Mouse (Mus musculus) liver, embryonic 15.5 days (tissue): Measurements from ENCODE around the gene Trappc6a. TPM values are rescaled to one million over a fixed set of nuclear protein-coding genes. Genes with fewer than 3 reads are reported as not detected.

ENCODE experiments used
- ATAC-seq: fragments of 200-750 bp; cut with Nextera tagmentation; 2 replicates; pipeline ENCODE4 v1.8.0; 2017; ENCODE audit warnings: moderate number of reproducible peaks, mild to moderate bottlenecking, moderate library complexity; ENCODE audit not compliant: insufficient read depth
- H3K27ac ChIP-seq: fragments of 300-500 bp; sonication (generic); replicated peaks from 2 replicates; pipeline ENCODE4 v1.5.1; 2015; ENCODE audit warnings: mild to moderate bottlenecking, inconsistent platforms
- H3K27me3 ChIP-seq: fragments of 300-500 bp; sonication (generic); 2 replicates; pipeline ENCODE4 v1.6.1; 2015; ENCODE audit warnings: mild to moderate bottlenecking, inconsistent platforms
- H3K36me3 ChIP-seq: fragments of 300-500 bp; sonication (generic); replicated peaks from 2 replicates; pipeline ENCODE4 v1.6.1; 2015; ENCODE audit warnings: moderate library complexity, mild to moderate bottlenecking, inconsistent platforms
- H3K4me1 ChIP-seq: fragments of 300-500 bp; sonication (generic); replicated peaks from 2 replicates; pipeline ENCODE4 v1.6.1; 2015; ENCODE audit warnings: inconsistent platforms
- H3K4me2 ChIP-seq: fragments of 300-500 bp; sonication (generic); 2 replicates; pipeline ENCODE4 v1.6.1; 2015; ENCODE audit warnings: moderate library complexity, mild to moderate bottlenecking, inconsistent platforms
- H3K4me3 ChIP-seq: fragments of 300-500 bp; sonication (generic); replicated peaks from 2 replicates; pipeline ENCODE4 v1.5.1; 2015; ENCODE audit warnings: mild to moderate bottlenecking, inconsistent platforms
- H3K9ac ChIP-seq: fragments of 300-500 bp; sonication (generic); 2 replicates; pipeline ENCODE4 v1.6.1; 2015; ENCODE audit warnings: moderate library complexity, mild to moderate bottlenecking, inconsistent platforms
- H3K9me3 ChIP-seq: fragments of 300-500 bp; sonication (generic); replicated peaks from 2 replicates; pipeline ENCODE4 v1.6.1; 2016; ENCODE audit warnings: inconsistent platforms
- WGBS: fragments of 180-500 bp; shearing (Covaris S2); methylation state at CpG from one replicate; pipeline ENCODE4 v1.1.7; 2015; ENCODE audit warnings: mixed read lengths; ENCODE audit not compliant: insufficient replicate concordance; 5-methylcytosine and 5-hydroxymethylcytosine counted together
- polyA plus RNA-seq: library from polyadenylated mRNA; unstranded; fragments of >200 nt; fragmentation: Nextera tagmentation; extraction: Ambion mirVana; gene quantifications from 2 replicates; pipeline ENCODE4 v1.2.1, GENCODE M21; 2015

Trappc6a gene
- polyA plus RNA-seq, 1 experiment from 2014 or later, result 42.0 TPM

DNA sequence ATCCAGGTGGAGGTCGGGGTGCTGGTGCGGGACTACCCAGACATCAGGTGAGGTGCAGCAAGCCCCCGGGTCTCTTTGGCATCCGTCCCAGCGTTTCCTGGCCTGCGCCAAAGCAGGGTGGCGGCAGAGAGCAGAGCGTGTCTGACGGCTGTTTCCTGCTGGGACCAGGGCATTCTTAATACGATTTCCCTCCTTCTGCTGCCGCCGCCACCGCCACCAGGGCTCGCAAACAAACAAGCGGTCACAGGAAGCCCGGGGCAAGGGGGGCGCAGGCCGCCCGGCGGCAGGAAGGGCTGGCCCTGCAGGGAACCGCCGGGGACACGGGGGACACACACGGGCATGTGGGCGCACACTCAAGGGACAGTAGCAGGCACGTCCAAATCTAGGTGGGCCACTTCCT lies 16.5 kb upstream of the Trappc6a start:
- Histone ChIP-seq H3K9ac (no peak overlapping the region), H3K36me3 (no peaks in the 10 kb centered on the region), H3K9me3 (no peaks in the 10 kb centered on the region), H3K4me1 (peaks cover 20% of the 10 kb centered on the region), H3K4me2 (peak overlapping the region; percentile 23; the same call in 1 of the 2 replicates), H3K27me3 (peaks cover 31% of the 10 kb centered on the region), H3K4me3 (no peak overlapping the region), H3K27ac (no peak overlapping the region)
- no peak for ATAC-seq
- WGBS, result 20% methylated on average over 26 of the region's 26 CpGs

DNA sequence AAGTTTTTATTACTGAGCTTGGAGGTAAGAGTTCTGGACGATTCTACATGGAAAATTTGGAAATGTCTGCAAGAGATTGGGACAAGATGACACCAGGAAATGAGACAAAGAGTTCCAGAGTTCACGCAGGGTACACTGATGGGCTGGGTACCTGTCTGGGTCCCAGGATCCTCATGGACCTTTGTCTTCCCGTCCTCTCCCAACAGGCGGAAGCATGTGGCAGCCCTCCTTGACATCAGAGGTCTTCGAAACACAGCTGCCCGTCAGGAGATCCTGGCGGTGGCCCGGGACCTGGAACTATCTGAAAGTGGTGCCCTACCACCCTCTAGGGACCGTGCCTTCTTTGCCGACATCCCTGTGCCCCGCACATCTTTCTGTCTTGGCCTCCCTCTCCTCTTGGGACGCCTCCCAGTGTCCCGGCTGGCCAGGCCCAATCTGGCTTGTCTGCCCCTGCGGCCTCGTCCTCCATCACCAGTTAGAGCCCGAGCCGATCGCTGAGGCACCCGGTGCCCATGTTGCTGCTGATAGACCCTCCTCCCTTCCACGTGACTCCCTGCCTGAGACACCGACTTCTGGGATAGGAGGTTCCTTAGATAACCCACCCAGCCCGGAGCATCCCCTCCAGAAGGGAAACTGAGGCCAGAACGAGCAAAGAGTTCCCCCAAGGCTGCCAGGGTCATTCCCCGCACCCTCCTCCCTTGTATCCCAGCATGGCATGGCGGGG lies 13.3 kb upstream of the Trappc6a start:
- WGBS, result 75% methylated on average over 25 of the region's 25 CpGs
- H3K4me1 ChIP-seq, result peaks cover 26% of the 10 kb centered on the region

DNA sequence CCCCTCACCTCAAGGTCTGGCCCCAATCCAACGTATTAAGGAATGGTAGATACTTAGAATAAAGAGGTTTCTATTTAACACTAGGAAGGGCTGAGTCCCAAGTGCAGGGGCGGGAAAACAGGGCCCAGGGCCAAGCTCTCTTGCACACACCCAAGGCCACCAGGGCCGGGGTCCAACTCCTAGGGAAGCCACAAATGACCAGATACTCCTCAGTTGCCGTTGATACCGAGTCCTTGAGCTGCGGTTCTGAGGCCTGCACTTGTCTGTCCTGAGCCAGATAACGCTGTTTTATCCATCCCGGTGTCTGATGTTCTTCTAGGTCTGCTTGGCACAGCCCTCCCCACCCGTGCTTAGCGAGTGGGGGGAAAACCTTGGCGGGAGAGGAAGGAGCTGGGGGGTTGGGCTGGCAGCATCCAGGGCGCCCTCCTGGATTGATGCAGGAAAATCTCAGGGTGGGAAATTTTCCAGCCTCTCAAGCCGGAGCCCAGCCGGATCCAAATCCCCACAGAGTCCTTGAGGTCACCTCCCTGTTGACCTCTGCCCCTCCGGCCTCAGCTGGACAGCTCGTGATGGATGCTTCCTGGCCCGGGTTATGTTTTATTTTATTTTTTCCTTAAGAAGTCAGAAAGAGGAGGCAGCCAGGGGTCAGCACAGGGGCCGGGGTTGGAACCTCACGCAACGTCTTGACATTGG lies 12.5 kb upstream of the Trappc6a start:
- Histone ChIP-seq H3K36me3 (no peaks in the 10 kb centered on the region), H3K9ac (no peak overlapping the region), H3K4me2 (no peak overlapping the region), H3K27me3 (peaks cover 12% of the 10 kb centered on the region; the same call in 1 of the 2 replicates), H3K9me3 (no peaks in the 10 kb centered on the region), H3K4me1 (peaks cover 31% of the 10 kb centered on the region), H3K27ac (no peak overlapping the region), H3K4me3 (no peak overlapping the region)
- 59% methylated on average over 20 of the region's 20 CpGs for WGBS
- ATAC-seq, result peak; percentile 36; the same call in 1 of the 2 replicates

More for the DNA sequence above, 13.3 kb upstream of the Trappc6a start:
- Histone ChIP-seq H3K36me3 (no peaks in the 10 kb centered on the region), H3K9ac (no peak overlapping the region), H3K4me2 (no peak overlapping the region), H3K4me3 (no peak overlapping the region), H3K27me3 (peaks cover 13% of the 10 kb centered on the region), H3K27ac (no peak overlapping the region), H3K9me3 (no peaks in the 10 kb centered on the region)
- ATAC-seq, result no peak

- H3K9me3 ChIP-seq, result no peaks in the 10 kb centered on the region
- ATAC-seq, result peak; percentile 14; the same call in 1 of the 2 replicates
- H3K36me3 ChIP-seq, result no peaks in the 10 kb centered on the region
- peaks cover 12% of the 10 kb centered on the region; the same call in 1 of the 2 replicates for H3K27me3 ChIP-seq
- WGBS, result 56% methylated on average over 5 of the region's 5 CpGs
- no peak overlapping the region for H3K4me2 ChIP-seq
- peaks cover 31% of the 10 kb centered on the region for H3K4me1 ChIP-seq
- no peak overlapping the region for H3K4me3 ChIP-seq
- no peak overlapping the region for H3K27ac ChIP-seq
- no peak overlapping the region for H3K9ac ChIP-seq
Observed at GRCm38 (mm10) chr7:19496214-19496555, 12.0 kb upstream of the Trappc6a start.

GRCm38 (mm10) chr7:19498326-19498725 lies 9.9 kb upstream of the Trappc6a start:
- no peaks in the 10 kb centered on the region for H3K9me3 ChIP-seq
- no peaks in the 10 kb centered on the region for H3K27me3 ChIP-seq
- H3K27ac ChIP-seq, result no peak overlapping the region
- no peak overlapping the region for H3K4me2 ChIP-seq
- no peak for ATAC-seq
- H3K36me3 ChIP-seq, result no peaks in the 10 kb centered on the region
- H3K9ac ChIP-seq, result no peak overlapping the region
- H3K4me1 ChIP-seq, result peaks cover 25% of the 10 kb centered on the region
- H3K4me3 ChIP-seq, result no peak overlapping the region
- 61% methylated on average over 4 of the region's 4 CpGs for WGBS

GRCm38 (mm10) chr7:19500420-19501363 lies 7.5 kb upstream of the Trappc6a start:
- Histone ChIP-seq H3K4me2 (no peak overlapping the region), H3K9ac (no peak overlapping the region), H3K4me1 (peaks cover 22% of the 10 kb centered on the region; the same call in 1 of the 2 replicates), H3K9me3 (no peaks in the 10 kb centered on the region), H3K36me3 (no peaks in the 10 kb centered on the region), H3K4me3 (no peak overlapping the region), H3K27me3 (no peaks in the 10 kb centered on the region), H3K27ac (no peak overlapping the region)
- no peak for ATAC-seq
- 35% methylated on average over 12 of the region's 12 CpGs for WGBS

DNA sequence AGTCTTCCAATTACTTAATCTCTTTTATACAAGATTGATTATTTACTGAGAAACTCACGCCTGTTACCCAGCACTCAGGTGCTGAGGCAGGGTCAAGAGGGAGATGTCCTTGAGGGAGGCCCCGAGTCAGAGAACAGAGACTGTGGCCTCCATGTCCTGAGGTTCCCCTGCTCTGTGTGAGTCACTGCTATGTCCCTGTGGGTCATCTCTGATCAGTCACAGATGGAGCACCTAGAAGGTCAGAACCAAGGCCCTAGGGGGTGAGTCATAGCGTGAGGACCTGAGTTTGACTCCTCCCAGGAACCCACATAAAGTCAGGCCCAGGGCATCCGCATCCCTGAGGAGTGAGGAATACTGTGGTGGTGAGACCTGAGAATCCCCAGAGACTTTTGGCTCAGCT lies 6.5 kb upstream of the Trappc6a start:
- Histone ChIP-seq H3K9ac (no peak overlapping the region), H3K9me3 (no peaks in the 10 kb centered on the region), H3K27me3 (no peaks in the 10 kb centered on the region), H3K27ac (no peak overlapping the region), H3K4me2 (no peak overlapping the region), H3K4me1 (peaks cover 22% of the 10 kb centered on the region), H3K4me3 (no peak overlapping the region), H3K36me3 (no peaks in the 10 kb centered on the region)
- ATAC-seq, result no peak
- WGBS, result 74% methylated on average over 4 of the region's 4 CpGs

GRCm38 (mm10) chr7:19503481-19504068 lies 4.6 kb upstream of the Trappc6a start:
- no peaks in the 10 kb centered on the region for H3K9me3 ChIP-seq
- H3K9ac ChIP-seq, result no peak overlapping the region
- H3K4me2 ChIP-seq, result no peak overlapping the region
- peaks cover 36% of the 10 kb centered on the region for H3K4me1 ChIP-seq
- H3K4me3 ChIP-seq, result no peak overlapping the region
- 0 out of 2 replicates have a peak, but pooled peaks cover 8% of the 10 kb centered on the region for H3K27me3 ChIP-seq
- 29% methylated on average over 5 of the region's 5 CpGs for WGBS
- no peak overlapping the region for H3K27ac ChIP-seq
- H3K36me3 ChIP-seq, result no peaks in the 10 kb centered on the region
- no peak for ATAC-seq

- Histone ChIP-seq H3K9ac (no peak overlapping the region), H3K27ac (no peak overlapping the region), H3K4me1 (peaks cover 39% of the 10 kb centered on the region), H3K9me3 (no peaks in the 10 kb centered on the region), H3K4me2 (peak overlapping the region; percentile 93), H3K4me3 (0 out of 2 replicates have a peak overlapping the region, but pooled peaks have one; percentile 93), H3K27me3 (0 out of 2 replicates have a peak, but pooled peaks cover 8% of the 10 kb centered on the region), H3K36me3 (no peaks in the 10 kb centered on the region)
- ATAC-seq, result no peak
- 19% methylated on average over 6 of the region's 6 CpGs for WGBS
Observed at GRCm38 (mm10) chr7:19506326-19506725, 1.9 kb upstream of the Trappc6a start.

DNA sequence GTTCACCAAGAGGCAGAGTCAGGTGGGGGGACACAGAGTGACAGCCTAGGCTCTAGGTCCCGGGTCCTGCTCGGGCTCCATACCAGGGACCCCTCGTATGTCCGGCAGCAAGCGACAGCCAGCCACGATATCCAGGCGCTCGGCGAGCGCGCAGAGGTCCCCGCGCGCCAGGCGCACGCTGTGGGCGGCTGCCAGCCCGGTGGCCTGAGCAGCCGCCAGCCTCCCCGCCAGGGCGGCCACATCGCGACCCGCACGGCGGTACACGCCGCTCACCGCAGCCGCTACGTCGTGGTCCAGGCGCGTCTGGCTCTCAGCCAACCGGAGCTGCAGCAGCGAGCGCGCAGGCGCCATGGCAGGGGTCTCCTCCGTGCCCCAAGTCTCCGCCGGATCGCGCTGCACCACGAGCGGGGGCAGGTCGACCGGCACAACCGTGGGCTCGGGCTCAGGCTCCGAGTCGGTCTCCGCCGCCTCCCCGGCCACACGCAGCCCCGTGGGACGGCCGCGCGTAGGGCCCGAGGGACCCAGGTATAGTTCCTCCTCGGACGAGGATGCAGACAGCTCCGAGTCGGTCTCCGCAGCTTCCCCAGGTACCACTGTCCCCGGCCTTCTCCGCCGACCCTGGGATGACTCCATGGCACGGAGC lies 1.1 kb upstream of the Trappc6a start:
- Histone ChIP-seq H3K27me3 (0 out of 2 replicates have a peak, but pooled peaks cover 8% of the 10 kb centered on the region), H3K27ac (peak overlapping the region; percentile 88; the same call in 1 of the 2 replicates), H3K9me3 (no peaks in the 10 kb centered on the region), H3K36me3 (no peaks in the 10 kb centered on the region), H3K4me2 (peak overlapping the region; percentile 93), H3K4me1 (peaks cover 39% of the 10 kb centered on the region), H3K9ac (peak overlapping the region; percentile 78), H3K4me3 (peak overlapping the region; percentile 93)
- WGBS, result 3% methylated on average over 71 of the region's 71 CpGs
- no peak for ATAC-seq
